Mouse (Mus musculus) testis, postnatal 14 days (tissue): ENCODE results near the gene Six2.

Source experiments
- DNase-seq: peaks from one replicate; pipeline ENCODE4 v3.0.0; 2021; ENCODE audit warnings: low spot score

The Six2 gene

GRCm38 (mm10) chr17:85688236-85688910, at the start of gene Six2:
Gene Six2, minus strand, starts transcription at chr17:85688274.
- no peak for DNase-seq

GRCm38 (mm10) chr17:85737090-85737780, 49.2 kb upstream of the Six2 start:
- no peak for DNase-seq

GRCm38 (mm10) chr17:85731329-85731728, 43.3 kb upstream of the Six2 start:
- DNase-seq = no peak

- no peak for DNase-seq
Measured at GRCm38 (mm10) chr17:85730231-85731015, 42.3 kb upstream of the Six2 start.

GRCm38 (mm10) chr17:85728071-85728718, 40.1 kb upstream of the Six2 start:
- no peak for DNase-seq

- no peak for DNase-seq
Measured at GRCm38 (mm10) chr17:85725988-85726387, 37.9 kb upstream of the Six2 start.

- DNase-seq = no peak
Measured at GRCm38 (mm10) chr17:85723166-85723565, 35.1 kb upstream of the Six2 start.

GRCm38 (mm10) chr17:85717266-85717665, 29.2 kb upstream of the Six2 start:
- no peak for DNase-seq

- no peak for DNase-seq
Measured at GRCm38 (mm10) chr17:85715784-85716183, 27.7 kb upstream of the Six2 start.

- no peak for DNase-seq
Measured at GRCm38 (mm10) chr17:85714370-85714769, 26.3 kb upstream of the Six2 start.

- DNase-seq = no peak
Measured at GRCm38 (mm10) chr17:85712874-85713273, 24.8 kb upstream of the Six2 start.

GRCm38 (mm10) chr17:85704369-85705260, 16.5 kb upstream of the Six2 start:
- DNase-seq = no peak

GRCm38 (mm10) chr17:85700028-85700427, 12.0 kb upstream of the Six2 start:
- no peak for DNase-seq

- no peak for DNase-seq
Measured at GRCm38 (mm10) chr17:85698643-85699042, 10.6 kb upstream of the Six2 start.

- no peak for DNase-seq
Measured at GRCm38 (mm10) chr17:85697976-85698375, 9.9 kb upstream of the Six2 start.

- DNase-seq = no peak
Measured at GRCm38 (mm10) chr17:85694499-85694898, 6.4 kb upstream of the Six2 start.

GRCm38 (mm10) chr17:85693101-85693500, 5.0 kb upstream of the Six2 start:
- no peak for DNase-seq

- no peak for DNase-seq
Measured at GRCm38 (mm10) chr17:85692594-85692993, 4.5 kb upstream of the Six2 start.

GRCm38 (mm10) chr17:85691701-85692536, 3.8 kb upstream of the Six2 start:
- no peak for DNase-seq

GRCm38 (mm10) chr17:85690969-85691335, 2.9 kb upstream of the Six2 start:
- no peak for DNase-seq
